Mouse (Mus musculus) liver, embryonic 16.5 days (tissue): Measurements from ENCODE around the gene Gm45717. TPM values are rescaled to one million over a fixed set of nuclear protein-coding genes. Genes with fewer than 3 reads are reported as not detected.

Source experiments
- ATAC-seq: fragments of 200-750 bp; cut with Nextera tagmentation; 2 replicates; pipeline ENCODE4 v1.8.0; 2017; ENCODE audit warnings: low read depth, mild to moderate bottlenecking, moderate number of reproducible peaks, moderate library complexity
- H3K27ac ChIP-seq: fragments of 300-500 bp; sonication (generic); 2 replicates; pipeline ENCODE4 v1.5.1; 2014; ENCODE audit warnings: mild to moderate bottlenecking, low read length
- H3K27me3 ChIP-seq: fragments of 300-500 bp; sonication (generic); 2 replicates; pipeline ENCODE4 v1.6.1; 2014; ENCODE audit warnings: low read depth, low read length, mixed read lengths; ENCODE audit not compliant: control insufficient read depth, insufficient read depth
- H3K36me3 ChIP-seq: fragments of 300-500 bp; sonication (generic); 2 replicates; pipeline ENCODE4 v1.6.1; 2014; ENCODE audit warnings: mild to moderate bottlenecking; ENCODE audit not compliant: control insufficient read depth, insufficient read depth
- H3K4me1 ChIP-seq: fragments of 300-500 bp; sonication (generic); 2 replicates; pipeline ENCODE4 v1.6.1; 2014; ENCODE audit warnings: low read depth, low read length, mixed read lengths; ENCODE audit not compliant: control insufficient read depth
- H3K4me2 ChIP-seq: fragments of 300-500 bp; sonication (generic); 2 replicates; pipeline ENCODE4 v1.6.1; 2014; ENCODE audit warnings: low read depth, low read length, mixed read lengths
- H3K4me3 ChIP-seq: fragments of 300-500 bp; sonication (generic); 2 replicates; pipeline ENCODE4 v1.5.1; 2014; ENCODE audit warnings: low read depth, mild to moderate bottlenecking, low read length
- H3K9ac ChIP-seq: fragments of 300-500 bp; sonication (generic); 2 replicates; pipeline ENCODE4 v1.6.1; 2014; ENCODE audit warnings: low read depth, low read length
- H3K9me3 ChIP-seq: fragments of 300-500 bp; sonication (generic); replicated peaks from 2 replicates; pipeline ENCODE4 v1.6.1; 2016; ENCODE audit warnings: low read length; ENCODE audit not compliant: control insufficient read depth
- WGBS: fragments of 180-500 bp; shearing (Covaris S2); extraction: QIAGEN DNeasy Blood & Tissue Kit; methylation state at CpG from one replicate; pipeline ENCODE4 v1.1.7; 2014; ENCODE audit not compliant: insufficient replicate concordance; 5-methylcytosine and 5-hydroxymethylcytosine counted together
- polyA plus RNA-seq: library from polyadenylated mRNA; unstranded; fragments of >200 nt; fragmentation: Nextera tagmentation; extraction: Ambion mirVana; gene quantifications from 2 replicates; pipeline ENCODE4 v1.2.1, GENCODE M21; 2015

Gene Gm45717
- polyA plus RNA-seq, 1 experiment from 2014 or later: not detected

- Histone ChIP-seq H3K27ac (no peak overlapping the region), H3K27me3 (peaks cover 43% of the 10 kb centered on the region), H3K36me3 (no peaks in the 10 kb centered on the region), H3K4me2 (no peak overlapping the region), H3K9me3 (no peaks in the 10 kb centered on the region), H3K9ac (no peak overlapping the region), H3K4me3 (no peak overlapping the region), H3K4me1 (peaks cover 8% of the 10 kb centered on the region)
- ATAC-seq: no peak
- WGBS: 25% methylated on average over 22 of the region's 22 CpGs
Observed at GRCm38 (mm10) chr7:140921225-140921975, 34.3 kb downstream of the Gm45717 start.

- Histone ChIP-seq H3K4me1 (peaks cover 8% of the 10 kb centered on the region), H3K27me3 (peaks cover 43% of the 10 kb centered on the region), H3K36me3 (no peaks in the 10 kb centered on the region), H3K9ac (no peak within 1 kb of the TSS), H3K4me3 (no peak within 1 kb of the TSS), H3K4me2 (no peak within 1 kb of the TSS), H3K27ac (no peak within 1 kb of the TSS), H3K9me3 (no peaks in the 10 kb centered on the region)
- whole genome bisulfite sequencing: 39% methylated on average over 8 of the region's 8 CpGs
- ATAC-seq: no peak
Observed at GRCm38 (mm10) chr7:140920418-140921029, 35.2 kb downstream of the Gm45717 start, which contains the start of gene Nlrp6. TSS of gene Nlrp6 (plus strand) at chr7:140920902.

GRCm38 (mm10) chr7:140919911-140920310, 35.8 kb downstream of the Gm45717 start:
- peaks cover 43% of the 10 kb centered on the region for H3K27me3 ChIP-seq
- no peak overlapping the region for H3K9ac ChIP-seq
- H3K4me1 ChIP-seq: peaks cover 8% of the 10 kb centered on the region
- H3K4me2 ChIP-seq: no peak overlapping the region
- H3K36me3 ChIP-seq: no peaks in the 10 kb centered on the region
- ATAC-seq: no peak
- no peaks in the 10 kb centered on the region for H3K9me3 ChIP-seq
- 13% methylated on average over 4 of the region's 4 CpGs for WGBS
- H3K27ac ChIP-seq: no peak overlapping the region
- no peak overlapping the region for H3K4me3 ChIP-seq

GRCm38 (mm10) chr7:140914031-140914690, 41.6 kb downstream of the Gm45717 start:
- Histone ChIP-seq H3K27ac (peak overlapping the region; percentile 67; the same call in 1 of the 2 replicates), H3K9me3 (no peaks in the 10 kb centered on the region), H3K4me1 (peaks cover 4% of the 10 kb centered on the region), H3K4me3 (no peak overlapping the region), H3K36me3 (no peaks in the 10 kb centered on the region), H3K4me2 (no peak overlapping the region), H3K9ac (no peak overlapping the region), H3K27me3 (no peaks in the 10 kb centered on the region)
- 63% methylated on average over 8 of the region's 8 CpGs for WGBS
- no peak for ATAC-seq

- Histone ChIP-seq H3K4me3 (no peak overlapping the region), H3K9me3 (no peaks in the 10 kb centered on the region), H3K36me3 (no peaks in the 10 kb centered on the region), H3K27me3 (no peaks in the 10 kb centered on the region), H3K4me2 (no peak overlapping the region), H3K9ac (no peak overlapping the region), H3K27ac (peak overlapping the region; percentile 67), H3K4me1 (peaks cover 4% of the 10 kb centered on the region)
- WGBS: 55% methylated on average over 5 of the region's 5 CpGs
- ATAC-seq: peak; percentile 47
Observed at GRCm38 (mm10) chr7:140912846-140913482, 42.8 kb downstream of the Gm45717 start.

GRCm38 (mm10) chr7:140912293-140912692, 43.4 kb downstream of the Gm45717 start:
- Histone ChIP-seq H3K4me1 (peaks cover 4% of the 10 kb centered on the region), H3K27ac (peak overlapping the region; percentile 67), H3K9me3 (no peaks in the 10 kb centered on the region), H3K36me3 (no peaks in the 10 kb centered on the region), H3K9ac (no peak overlapping the region), H3K4me2 (no peak overlapping the region), H3K27me3 (no peaks in the 10 kb centered on the region), H3K4me3 (no peak overlapping the region)
- WGBS: 37% methylated on average over 3 of the region's 3 CpGs
- no peak for ATAC-seq

- peaks cover 2% of the 10 kb centered on the region for H3K4me1 ChIP-seq
- peak overlapping the region; percentile 48 for H3K4me2 ChIP-seq
- no peaks in the 10 kb centered on the region for H3K27me3 ChIP-seq
- peak overlapping the region; percentile 48 for H3K27ac ChIP-seq
- H3K9ac ChIP-seq: no peak overlapping the region
- ATAC-seq: peak; percentile 63
- no peaks in the 10 kb centered on the region for H3K9me3 ChIP-seq
- H3K4me3 ChIP-seq: peak overlapping the region; percentile 34
- no peaks in the 10 kb centered on the region for H3K36me3 ChIP-seq
- 3% methylated on average over 19 of the region's 19 CpGs for WGBS
Observed at GRCm38 (mm10) chr7:140908634-140909107, 47.1 kb downstream of the Gm45717 start.

- Histone ChIP-seq H3K9ac (no peak overlapping the region), H3K36me3 (no peaks in the 10 kb centered on the region), H3K4me3 (no peak overlapping the region), H3K27me3 (no peaks in the 10 kb centered on the region), H3K27ac (peak overlapping the region; percentile 48), H3K4me1 (0 out of 2 replicates have a peak, but pooled peaks cover 2% of the 10 kb centered on the region), H3K9me3 (no peaks in the 10 kb centered on the region), H3K4me2 (peak overlapping the region; percentile 0; the same call in 1 of the 2 replicates)
- peak; percentile 52 for ATAC-seq
- 39% methylated on average over 7 of the region's 7 CpGs for WGBS
Observed at GRCm38 (mm10) chr7:140908181-140908580, 47.6 kb downstream of the Gm45717 start.
